Mouse (Mus musculus): ENCODE measurements around the gene Tdrd3. TPM values are rescaled to one million over a fixed set of nuclear protein-coding genes. Genes with fewer than 3 reads are reported as not detected.
A peak's percentile ranks its signal among the peaks of the same experiment; 100 is the strongest.

The Tdrd3 gene
- total and polyA plus RNA-seq, 3 experiments: 2.9 to 27.2 (median 26.0) TPM

DNA sequence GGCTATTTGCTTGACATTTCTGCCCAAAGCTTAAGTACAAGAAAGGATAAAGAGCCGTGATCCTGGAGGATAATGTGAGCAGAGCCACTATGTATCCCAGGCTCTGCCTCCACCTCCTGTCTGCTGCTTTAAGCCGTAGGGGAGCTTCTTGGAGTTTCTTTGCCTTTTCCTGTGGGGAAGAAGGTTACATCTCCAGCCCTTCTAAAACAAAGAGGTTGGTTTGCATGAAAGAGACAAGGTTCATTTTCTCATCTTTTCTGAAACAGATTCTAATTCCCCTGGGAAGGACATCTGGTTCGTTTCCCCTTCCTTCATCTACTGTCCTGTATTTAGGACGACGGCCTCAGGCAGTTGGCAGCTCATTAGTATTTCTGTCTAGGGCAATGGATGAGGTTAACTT is 19.8 kb upstream of the Tdrd3 start:
- WGBS: 56% methylated on average over 5 of the region's 5 CpGs
- DNase-seq: no peak
- intact Hi-C loops (cut with DNase I): no loop called here

GRCm38 (mm10) chr14:87415486-87415807 is 992 bp upstream of the Tdrd3 start:
- Histone ChIP-seq H3K9ac (ENCODE audit: low read depth, low read length) (no peak overlapping the region; the same call in 1 of the 2 replicates), H3K4me3 (peak overlapping the region; percentile 96), H3K79me2 (replicated peaks; ENCODE audit: control insufficient read depth, insufficient read depth, low read length) (no peaks in the 10 kb centered on the region), H3K27me3 (ENCODE audit: control insufficient read depth, insufficient read depth, low read length) (no peaks in the 10 kb centered on the region), H3K36me3 (ENCODE audit: control insufficient read depth, insufficient read depth, low read length) (peaks cover 7% of the 10 kb centered on the region; the same call in 1 of the 2 replicates), H3K4me1 (ENCODE audit: control insufficient read depth, insufficient read depth, low read length) (peaks cover 5% of the 10 kb centered on the region), H3K27ac (peak overlapping the region; percentile 98)
- DNase-seq: no peak
- TF ChIP-seq POLR2A (IDR thresholded peaks at IDR 0.05; ENCODE audit: insufficient read depth, low read depth, low read length): peak; percentile 91
- TF ChIP-seq EP300 (IDR thresholded peaks at IDR 0.05; ENCODE audit: insufficient read depth, low read depth, low read length): no peak
- WGBS: 2% methylated on average over 11 of the region's 11 CpGs
- intact Hi-C loops (cut with DNase I): no loop called here

More for the DNA sequence above, 19.8 kb upstream of the Tdrd3 start:
- Histone ChIP-seq H3K9ac (ENCODE audit: low read depth, low read length) (no peak overlapping the region), H3K4me3 (no peak overlapping the region), H3K27me3 (ENCODE audit: control insufficient read depth, insufficient read depth, low read length) (no peaks in the 10 kb centered on the region), H3K27ac (no peak overlapping the region), H3K4me1 (ENCODE audit: control insufficient read depth, insufficient read depth, low read length) (no peaks in the 10 kb centered on the region), H3K79me2 (replicated peaks; ENCODE audit: control insufficient read depth, insufficient read depth, low read length) (no peaks in the 10 kb centered on the region), H3K36me3 (ENCODE audit: control insufficient read depth, insufficient read depth, low read length) (no peaks in the 10 kb centered on the region)
- TF ChIP-seq CTCF (IDR thresholded peaks at IDR 0.05) (no peak), POLR2A (IDR thresholded peaks at IDR 0.05; ENCODE audit: insufficient read depth, low read depth, low read length) (no peak), EP300 (IDR thresholded peaks at IDR 0.05; ENCODE audit: insufficient read depth, low read depth, low read length) (no peak)

DNA sequence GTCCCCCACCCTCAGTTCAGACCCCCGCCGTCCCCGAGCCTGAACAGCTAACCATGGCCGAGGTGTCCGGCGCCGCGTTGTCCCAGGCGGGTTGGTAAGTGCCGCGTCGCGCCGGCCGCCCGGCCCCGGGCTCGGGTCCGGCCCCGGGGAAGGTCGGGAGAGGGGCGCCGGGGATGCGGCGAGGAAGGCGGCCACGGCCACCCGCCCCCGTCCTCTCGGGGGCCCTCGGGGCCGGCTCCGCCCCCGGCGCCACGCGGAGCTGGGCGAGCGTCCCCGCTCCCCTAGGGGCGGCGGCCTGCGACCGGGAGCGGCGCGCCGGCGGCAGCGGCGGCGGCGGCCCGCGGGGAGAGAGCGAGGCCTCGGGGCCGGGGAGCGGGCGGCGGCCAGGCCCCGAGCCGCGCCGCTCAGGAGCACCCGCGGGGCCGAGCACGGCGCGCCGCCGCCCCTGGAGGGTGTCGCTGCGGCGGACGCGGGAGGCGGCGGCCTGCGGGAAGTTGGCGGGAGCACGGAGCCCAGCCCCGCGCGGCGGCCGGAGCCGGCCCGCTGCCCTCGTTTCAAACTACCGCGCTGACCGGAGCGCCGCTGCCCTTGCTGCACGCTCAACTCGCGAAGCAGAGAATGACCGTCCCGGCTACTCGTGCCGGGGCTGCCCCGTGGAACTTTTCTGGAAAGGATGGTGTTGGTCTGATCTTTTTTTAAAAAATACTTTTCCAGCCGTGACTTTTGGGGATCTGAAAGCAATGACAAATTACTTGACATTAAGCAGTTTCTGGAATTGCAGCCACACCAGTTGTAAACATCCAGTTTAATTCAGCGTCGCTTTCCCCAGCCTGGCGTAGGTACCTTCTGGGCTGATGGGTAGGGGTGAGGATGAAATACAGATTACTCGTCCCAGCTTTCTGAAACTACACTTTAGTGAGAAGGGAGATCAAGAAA is 584 bp downstream of the Tdrd3 start:
- H3K36me3 ChIP-seq (ENCODE audit: control insufficient read depth, insufficient read depth, low read length): peaks cover 12% of the 10 kb centered on the region
- intact Hi-C loops (cut with DNase I): loop anchor here (2.0 kb wide), 1 partner anchor 36 kb away; no protein-coding TSS in a partner anchor
- 4% methylated on average over 105 of the region's 109 CpGs for WGBS

DNA sequence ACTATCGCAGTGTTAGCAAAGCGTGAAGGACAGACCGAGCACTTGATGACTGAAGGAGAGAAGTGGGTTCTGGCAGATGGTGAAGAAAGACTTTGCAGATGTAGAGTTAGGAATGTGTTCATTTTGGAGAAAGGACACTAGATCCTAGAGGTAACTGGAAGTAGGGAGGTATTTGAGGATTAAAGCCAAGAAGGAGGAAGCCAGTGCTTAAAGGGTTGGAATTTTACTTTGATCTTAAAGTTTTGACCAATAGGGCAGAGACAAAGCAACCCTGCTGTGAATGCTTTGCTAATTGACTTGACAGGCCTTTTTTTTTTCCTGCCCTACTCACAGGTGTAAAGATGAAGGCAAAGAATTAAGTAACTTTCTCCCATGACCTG is 1.2 kb downstream of the Tdrd3 start:
- Histone ChIP-seq H3K4me3 (peak overlapping the region; percentile 73), H3K4me1 (ENCODE audit: control insufficient read depth, insufficient read depth, low read length) (peaks cover 7% of the 10 kb centered on the region), H3K27ac (peak overlapping the region; percentile 92), H3K27me3 (ENCODE audit: control insufficient read depth, insufficient read depth, low read length) (no peaks in the 10 kb centered on the region), H3K36me3 (ENCODE audit: control insufficient read depth, insufficient read depth, low read length) (peaks cover 12% of the 10 kb centered on the region), H3K79me2 (replicated peaks; ENCODE audit: control insufficient read depth, insufficient read depth, low read length) (no peaks in the 10 kb centered on the region; the same call in 1 of the 2 replicates), H3K9ac (ENCODE audit: low read depth, low read length) (peak overlapping the region; percentile 95)
- no peak for DNase-seq
- WGBS: 0% methylated on average over 3 of the region's 3 CpGs
- TF ChIP-seq EP300 (IDR thresholded peaks at IDR 0.05; ENCODE audit: insufficient read depth, low read depth, low read length): no peak
- TF ChIP-seq POLR2A (IDR thresholded peaks at IDR 0.05; ENCODE audit: insufficient read depth, low read depth, low read length): no peak
- TF ChIP-seq CTCF (IDR thresholded peaks at IDR 0.05): no peak
- intact Hi-C loops (cut with DNase I): loop anchor here (2.0 kb wide), 1 partner anchor 35 kb away; no protein-coding TSS in a partner anchor

More for the DNA sequence above, 584 bp downstream of the Tdrd3 start:
- H3K4me1 ChIP-seq (ENCODE audit: control insufficient read depth, insufficient read depth, low read length): peaks cover 7% of the 10 kb centered on the region
- peak overlapping the region; percentile 96 for H3K4me3 ChIP-seq
- TF ChIP-seq POLR2A (IDR thresholded peaks at IDR 0.05; ENCODE audit: insufficient read depth, low read depth, low read length) (no peak), EP300 (IDR thresholded peaks at IDR 0.05; ENCODE audit: insufficient read depth, low read depth, low read length) (no peak), CTCF (IDR thresholded peaks at IDR 0.05) (no peak)
- H3K27me3 ChIP-seq (ENCODE audit: control insufficient read depth, insufficient read depth, low read length): no peaks in the 10 kb centered on the region
- peak overlapping the region; percentile 98 for H3K27ac ChIP-seq
- no peaks in the 10 kb centered on the region; the same call in 1 of the 2 replicates for H3K79me2 ChIP-seq (replicated peaks; ENCODE audit: control insufficient read depth, insufficient read depth, low read length)
- peak overlapping the region; percentile 95 for H3K9ac ChIP-seq (ENCODE audit: low read depth, low read length)
- DNase-seq: peak; percentile 82

GRCm38 (mm10) chr14:87419740-87420139 is 3.3 kb downstream of the Tdrd3 start:
- WGBS: 66% methylated on average over 2 of the region's 2 CpGs

GRCm38 (mm10) chr14:87420576-87420975 is 4.1 kb downstream of the Tdrd3 start:
- Histone ChIP-seq H3K36me3 (ENCODE audit: control insufficient read depth, insufficient read depth, low read length) (peaks cover 12% of the 10 kb centered on the region), H3K4me1 (ENCODE audit: control insufficient read depth, insufficient read depth, low read length) (peaks cover 9% of the 10 kb centered on the region), H3K27me3 (ENCODE audit: control insufficient read depth, insufficient read depth, low read length) (no peaks in the 10 kb centered on the region), H3K9ac (ENCODE audit: low read depth, low read length) (no peak overlapping the region), H3K4me3 (no peak overlapping the region), H3K79me2 (replicated peaks; ENCODE audit: control insufficient read depth, insufficient read depth, low read length) (peaks cover 1% of the 10 kb centered on the region; the same call in 1 of the 2 replicates), H3K27ac (no peak overlapping the region)
- intact Hi-C loops (cut with DNase I): no loop called here
- TF ChIP-seq CTCF (IDR thresholded peaks at IDR 0.05) (no peak), EP300 (IDR thresholded peaks at IDR 0.05; ENCODE audit: insufficient read depth, low read depth, low read length) (no peak), POLR2A (IDR thresholded peaks at IDR 0.05; ENCODE audit: insufficient read depth, low read depth, low read length) (no peak)
- WGBS: 68% methylated on average over 4 of the region's 4 CpGs
- DNase-seq: no peak

More at GRCm38 (mm10) chr14:87419740-87420139, 3.3 kb downstream of the Tdrd3 start:
- intact Hi-C loops (cut with DNase I): no loop called here
- H3K9ac ChIP-seq (ENCODE audit: low read depth, low read length): no peak overlapping the region
- no peaks in the 10 kb centered on the region; the same call in 1 of the 2 replicates for H3K79me2 ChIP-seq (replicated peaks; ENCODE audit: control insufficient read depth, insufficient read depth, low read length)
- no peak for DNase-seq
- H3K27ac ChIP-seq: no peak overlapping the region
- H3K4me3 ChIP-seq: no peak overlapping the region
- peaks cover 12% of the 10 kb centered on the region for H3K36me3 ChIP-seq (ENCODE audit: control insufficient read depth, insufficient read depth, low read length)
- H3K27me3 ChIP-seq (ENCODE audit: control insufficient read depth, insufficient read depth, low read length): no peaks in the 10 kb centered on the region
- no peak for TF ChIP-seq POLR2A (IDR thresholded peaks at IDR 0.05; ENCODE audit: insufficient read depth, low read depth, low read length)
- no peak for TF ChIP-seq EP300 (IDR thresholded peaks at IDR 0.05; ENCODE audit: insufficient read depth, low read depth, low read length)
- no peak for TF ChIP-seq CTCF (IDR thresholded peaks at IDR 0.05)
- peaks cover 9% of the 10 kb centered on the region for H3K4me1 ChIP-seq (ENCODE audit: control insufficient read depth, insufficient read depth, low read length)
